Mouse (Mus musculus) 3134 (cell line): ENCODE results near the gene Camta1.

ENCODE experiments used
- DNase-seq: peaks from one replicate; pipeline ENCODE4 v3.0.0-alpha.2; 2011; ENCODE audit warnings: low spot score; ENCODE audit not compliant: insufficient read length; ENCODE audit errors: extremely low read depth

Camta1 gene

DNA sequence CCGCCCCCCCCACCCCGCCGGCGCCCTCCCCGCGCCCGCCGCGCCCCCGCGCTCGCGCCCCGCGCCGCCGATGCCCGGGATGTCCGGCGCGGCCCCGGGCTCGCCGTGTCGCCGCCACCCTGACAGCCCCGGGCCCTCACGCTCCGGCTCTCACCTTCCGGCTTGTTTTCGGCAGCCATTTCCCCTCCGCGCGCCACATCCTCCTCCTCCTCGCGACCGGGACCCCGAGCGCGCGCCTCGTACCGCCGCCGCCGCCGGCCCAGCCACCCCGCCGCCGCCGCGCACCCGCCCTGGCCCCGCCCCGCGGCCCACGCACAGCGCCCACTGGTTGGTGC, 238 bp downstream of the Camta1 start:
- DNase-seq: no peak

GRCm38 (mm10) chr4:151860441-151861331, 990 bp downstream of the Camta1 start:
- peak; percentile 23 for DNase-seq

- no peak for DNase-seq
Measured at GRCm38 (mm10) chr4:151859275-151859674, 2.4 kb downstream of the Camta1 start.

- no peak for DNase-seq
Measured at GRCm38 (mm10) chr4:151853949-151854348, 7.7 kb downstream of the Camta1 start.

DNA sequence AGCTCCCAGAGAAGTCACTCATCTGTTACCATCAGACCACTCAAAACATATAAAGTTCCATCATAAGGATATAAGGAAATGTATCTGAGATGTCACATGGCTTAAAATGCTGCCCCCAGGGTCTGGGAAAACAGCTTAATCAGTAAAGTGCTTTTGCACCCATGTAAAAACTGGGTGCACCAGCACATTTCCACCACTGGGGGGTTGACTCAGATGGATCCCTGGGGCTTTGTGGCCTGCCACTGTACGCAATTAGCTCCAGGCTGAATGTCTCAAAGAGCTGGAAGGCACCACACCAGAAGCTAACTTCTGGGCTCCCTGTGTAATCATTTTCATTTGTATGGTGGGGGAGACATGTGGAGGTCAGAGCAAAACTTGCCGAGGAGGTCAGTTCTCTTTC, 10.5 kb downstream of the Camta1 start:
- peak; percentile 37 for DNase-seq

DNA sequence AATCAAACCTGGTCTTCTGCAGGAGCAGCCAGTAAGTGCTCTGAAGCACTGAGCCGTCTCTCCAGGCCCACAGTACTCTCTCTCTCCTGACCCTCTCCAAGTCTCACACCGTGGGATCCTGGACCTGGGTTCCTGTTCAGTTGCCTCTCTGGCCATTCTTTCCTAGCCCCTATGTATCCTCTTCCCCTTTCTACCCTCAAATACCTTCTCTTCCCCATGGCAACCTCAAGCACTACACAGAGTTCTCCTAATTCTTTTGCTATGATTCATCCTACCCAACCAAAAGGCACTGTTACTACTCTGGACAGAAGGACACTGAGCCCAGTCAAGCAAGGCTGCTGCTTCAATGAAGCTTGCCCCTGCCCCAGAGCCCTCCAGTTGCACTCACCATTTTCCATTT, 19.1 kb downstream of the Camta1 start:
- peak; percentile 46 for DNase-seq

- DNase-seq: no peak
Measured at GRCm38 (mm10) chr4:151838518-151838917, 23.2 kb downstream of the Camta1 start.

- no peak for DNase-seq
Measured at GRCm38 (mm10) chr4:151835860-151836259, 25.8 kb downstream of the Camta1 start.

DNA sequence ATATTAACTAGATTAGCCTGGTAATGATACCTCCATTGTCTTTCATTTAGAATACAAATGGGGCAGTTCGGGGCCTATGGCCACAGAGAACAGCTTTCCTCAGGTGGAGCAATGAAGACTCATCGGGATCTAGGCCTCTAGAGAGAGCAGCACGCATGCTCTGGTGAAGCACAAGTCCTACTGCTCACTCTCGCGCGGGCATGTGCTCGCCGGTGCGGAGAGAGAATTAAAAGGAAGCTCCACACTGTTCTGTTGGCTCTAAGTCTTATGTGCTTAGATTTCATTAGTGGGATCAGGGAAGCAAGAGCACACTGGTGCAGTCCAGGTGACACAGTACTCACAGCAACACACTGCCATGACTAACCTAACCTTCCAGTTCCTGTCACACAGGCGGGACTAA, 27.1 kb downstream of the Camta1 start:
- no peak for DNase-seq

DNA sequence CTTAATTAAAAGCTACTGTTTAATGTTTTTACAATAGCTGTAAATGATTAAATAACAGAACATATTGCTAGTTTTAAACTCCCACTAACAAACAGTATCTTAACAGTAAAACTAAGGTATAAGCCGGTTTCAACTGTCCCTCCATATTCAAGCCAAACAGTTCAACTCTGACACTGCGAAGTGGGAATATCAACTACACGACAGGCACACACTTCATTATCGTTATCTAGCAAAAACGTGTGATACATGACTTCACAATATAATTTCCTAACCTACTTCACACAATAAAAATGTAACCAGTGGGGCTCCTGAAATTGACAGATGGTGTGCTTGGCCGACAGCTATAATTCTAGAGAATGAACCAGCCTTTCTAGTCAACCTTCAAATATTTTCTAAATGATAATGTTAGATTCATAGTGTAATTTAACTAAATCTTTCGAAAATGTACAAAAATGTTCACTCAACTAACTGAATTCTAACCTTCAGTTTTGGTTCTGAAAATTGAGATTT, 27.7 kb downstream of the Camta1 start:
- no peak for DNase-seq

DNA sequence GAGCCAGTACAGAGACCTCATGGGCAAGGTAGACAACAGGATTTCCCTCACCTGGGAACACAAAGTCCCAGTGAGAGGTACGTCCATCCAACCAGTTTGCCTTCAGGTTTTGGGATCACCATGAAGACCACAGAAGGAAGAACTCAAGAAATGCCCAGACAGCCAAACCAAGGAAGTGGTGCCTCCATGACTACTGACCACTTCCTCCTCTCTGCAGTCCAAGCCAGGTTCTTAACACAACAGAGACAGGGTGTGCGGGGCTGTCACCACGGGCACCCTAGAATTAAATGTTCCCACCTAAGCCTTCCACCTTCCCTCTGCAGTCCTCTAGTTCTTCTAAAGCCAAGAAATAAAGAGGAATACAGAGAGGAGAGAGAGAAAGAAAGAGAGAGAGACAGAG, 33.8 kb downstream of the Camta1 start:
- DNase-seq: no peak

DNA sequence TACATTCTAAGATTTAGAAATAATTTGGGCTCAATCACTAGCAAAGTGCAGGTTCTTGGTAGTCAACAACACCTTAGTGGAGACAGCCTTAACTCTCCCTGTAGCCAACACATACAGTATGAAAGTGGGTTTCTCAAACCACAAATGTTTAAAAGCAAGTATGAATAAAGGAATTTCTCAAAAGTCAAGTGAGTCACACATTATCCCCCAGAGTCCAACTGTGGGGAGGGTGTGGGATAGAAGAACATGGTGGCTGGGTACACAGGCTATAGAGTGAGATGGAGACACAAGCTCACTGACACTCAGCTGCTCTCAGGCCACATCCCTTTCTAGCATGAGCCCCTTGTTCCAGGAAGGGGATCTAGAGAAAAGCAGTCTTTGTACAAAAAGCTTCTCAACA, 34.3 kb downstream of the Camta1 start:
- DNase-seq: peak; percentile 9

GRCm38 (mm10) chr4:151823963-151824362, 37.7 kb downstream of the Camta1 start:
- no peak for DNase-seq

DNA sequence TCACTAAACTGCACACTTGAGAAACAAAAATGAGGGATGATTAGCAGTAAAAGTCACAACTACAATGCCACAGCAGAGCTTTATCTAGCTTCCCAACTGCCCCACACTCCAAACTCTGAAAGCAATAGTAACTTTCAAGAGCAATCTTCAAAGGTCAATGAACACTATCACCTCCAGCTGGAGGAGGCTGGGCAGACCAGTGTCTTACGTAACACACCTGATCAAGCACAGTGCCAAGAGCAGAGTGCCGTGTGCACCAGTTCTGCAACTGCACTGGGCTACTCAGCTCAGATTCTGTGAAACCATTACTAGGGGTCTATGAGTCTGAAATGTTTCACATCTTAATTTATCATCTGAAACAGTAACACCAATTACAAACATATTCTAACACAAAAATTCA, 38.7 kb downstream of the Camta1 start:
- DNase-seq: no peak

GRCm38 (mm10) chr4:151817981-151818766, 43.5 kb downstream of the Camta1 start:
- no peak for DNase-seq

DNA sequence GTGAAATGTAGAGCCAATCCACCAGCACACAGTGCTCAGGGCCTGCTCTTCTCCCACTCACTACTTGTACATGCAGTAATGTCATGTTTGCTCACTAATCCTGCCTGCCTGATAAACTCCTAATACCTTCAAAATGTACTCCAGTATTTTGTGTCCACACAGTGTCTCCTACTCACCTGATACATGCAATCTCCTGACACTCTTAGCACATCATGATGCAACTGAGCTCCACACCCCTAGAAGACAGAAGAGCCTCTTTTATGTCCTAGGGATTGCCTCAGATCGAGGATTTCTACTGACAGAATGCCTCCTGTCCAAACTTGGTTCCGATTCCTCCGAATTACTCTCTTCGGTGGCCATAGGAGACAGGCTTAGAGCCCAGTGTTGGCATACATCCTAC, 48.0 kb downstream of the Camta1 start:
- no peak for DNase-seq

DNA sequence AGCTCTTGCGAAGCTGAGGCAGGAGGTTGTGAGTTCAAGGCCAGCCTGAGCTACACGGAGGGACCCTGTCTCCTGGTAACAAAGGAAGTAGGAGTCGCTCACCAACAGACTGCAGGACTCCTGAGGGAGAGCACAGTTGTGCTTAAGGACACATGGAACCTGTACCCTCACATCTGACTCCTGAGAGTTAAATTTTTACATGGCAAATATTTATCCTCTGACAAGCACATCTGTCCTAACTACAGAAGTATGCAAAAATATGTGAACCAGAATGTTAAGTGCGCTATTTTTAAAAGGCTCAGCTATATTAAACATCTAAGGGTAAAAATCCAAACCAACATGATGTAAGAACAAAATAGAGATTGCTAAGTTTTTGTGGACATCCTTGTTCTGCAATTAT, 56.0 kb downstream of the Camta1 start:
- no peak for DNase-seq

DNA sequence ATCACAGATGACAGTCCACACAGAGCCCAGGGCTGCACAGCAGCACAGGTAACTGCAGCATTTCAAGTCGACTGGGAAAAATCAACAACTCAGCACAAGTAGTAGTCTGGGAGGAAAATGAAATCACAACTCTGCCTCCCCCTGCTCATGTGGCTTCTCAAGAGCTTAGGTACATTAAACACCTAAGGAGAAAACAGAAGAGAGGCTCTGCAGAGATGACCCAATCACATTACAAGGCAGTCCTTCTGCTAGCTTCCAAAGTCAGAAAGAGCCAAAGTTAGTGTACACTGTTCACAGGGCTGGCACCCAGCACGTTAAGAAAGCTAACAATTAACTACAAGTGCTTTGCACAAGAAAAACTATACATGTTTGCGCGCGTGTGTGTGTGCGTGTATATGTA, 56.6 kb downstream of the Camta1 start:
- DNase-seq: no peak

GRCm38 (mm10) chr4:151804208-151804607, 57.5 kb downstream of the Camta1 start:
- DNase-seq: no peak

- no peak for DNase-seq
Measured at GRCm38 (mm10) chr4:151798630-151799029, 63.0 kb downstream of the Camta1 start.

DNA sequence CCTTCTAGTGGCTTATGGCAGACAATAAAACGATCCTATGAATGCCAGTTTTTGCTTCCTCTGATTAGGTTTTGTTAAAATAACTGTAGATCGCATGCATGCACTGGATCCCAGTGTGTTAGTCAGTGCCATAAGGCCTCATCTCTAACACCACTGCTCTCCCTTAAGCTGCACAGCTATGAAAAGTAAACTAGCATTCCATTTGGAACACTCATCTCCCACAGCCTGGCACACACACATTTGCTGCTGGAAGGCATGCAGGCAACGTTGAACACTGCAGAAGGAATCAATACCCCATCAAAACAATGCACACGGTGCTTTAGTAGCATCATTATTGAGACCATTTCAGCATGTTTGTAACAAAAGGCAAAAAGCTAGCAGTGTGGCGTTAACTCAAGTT, 68.0 kb downstream of the Camta1 start:
- peak; percentile 33 for DNase-seq
